Mouse (Mus musculus): ENCODE results near the gene Gm3269.
"Not testable (repeated sequence)": the region's sequence is repeated elsewhere in the genome, so short reads cannot be mapped to it uniquely, and the experiment has no call there.

Gene Gm3269

DNA sequence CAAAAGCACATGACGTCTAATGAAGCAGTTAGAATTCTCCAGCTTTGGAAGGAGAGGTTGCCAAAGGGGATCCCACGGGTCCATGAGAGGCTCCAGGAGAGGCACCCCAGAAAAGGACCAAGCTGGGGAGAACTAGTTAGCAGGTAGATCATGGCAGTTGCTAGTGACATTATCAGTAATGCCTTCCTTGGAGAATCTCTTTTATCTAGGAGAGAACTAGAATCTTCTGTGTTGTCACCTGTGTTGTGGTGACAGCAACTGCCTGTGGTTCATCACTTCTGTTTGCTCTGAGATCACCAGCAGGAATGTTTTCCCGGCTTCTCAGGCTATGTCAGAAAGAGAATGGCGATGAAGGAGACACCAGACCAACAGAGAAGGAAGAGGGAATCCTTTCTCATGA is at the start of gene Gm3269:
Gene Gm3269 (plus strand): TSS at position 301 of the 400 bp plus-strand sequence.
- not testable (repeated sequence) for DNase-seq (ENCODE audit: low spot score in 2 of 2)

DNA sequence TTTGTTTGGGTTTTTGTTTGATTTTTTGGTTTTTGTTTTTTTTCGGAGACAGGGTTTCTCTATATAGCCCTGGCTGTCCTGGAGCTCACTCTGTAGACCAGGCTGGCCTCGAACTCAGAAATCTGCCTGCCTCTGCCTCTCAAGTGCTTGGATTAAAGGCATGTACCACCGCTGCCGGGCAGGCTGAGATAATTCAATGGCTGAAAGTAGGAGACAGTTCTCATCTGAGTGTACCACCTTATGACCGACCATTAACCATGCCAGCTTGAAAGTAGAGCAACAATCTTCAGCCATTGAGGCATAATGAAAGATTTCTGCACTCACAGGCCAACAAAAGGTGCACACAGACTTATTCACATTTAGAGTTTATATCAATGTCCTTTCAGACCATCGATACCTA is 31.5 kb upstream of the Gm3269 start:
- DNase-seq (ENCODE audit: low spot score in 2 of 2), result not testable (repeated sequence)

DNA sequence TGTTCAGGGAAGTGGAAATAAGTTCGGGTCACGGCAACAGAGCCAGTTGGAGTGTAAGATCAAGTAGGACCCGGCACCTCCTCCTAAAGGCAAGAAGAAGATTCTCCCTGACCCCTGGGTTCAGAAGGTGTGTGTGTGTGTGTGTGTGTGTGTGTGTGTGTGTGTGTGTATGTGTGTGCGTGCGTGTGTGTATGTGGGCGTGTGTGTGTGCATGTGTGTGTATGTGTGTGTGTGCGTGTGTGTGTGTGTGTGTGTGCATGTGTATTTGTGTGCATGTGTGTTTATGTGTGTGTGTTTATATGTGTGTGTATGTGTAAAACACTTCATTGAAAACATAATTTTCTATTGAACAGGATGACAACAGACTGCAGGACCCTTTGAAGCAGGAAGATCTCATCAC is 16.0 kb upstream of the Gm3269 start:
- not testable (repeated sequence) for DNase-seq (ENCODE audit: low spot score in 2 of 2)

DNA sequence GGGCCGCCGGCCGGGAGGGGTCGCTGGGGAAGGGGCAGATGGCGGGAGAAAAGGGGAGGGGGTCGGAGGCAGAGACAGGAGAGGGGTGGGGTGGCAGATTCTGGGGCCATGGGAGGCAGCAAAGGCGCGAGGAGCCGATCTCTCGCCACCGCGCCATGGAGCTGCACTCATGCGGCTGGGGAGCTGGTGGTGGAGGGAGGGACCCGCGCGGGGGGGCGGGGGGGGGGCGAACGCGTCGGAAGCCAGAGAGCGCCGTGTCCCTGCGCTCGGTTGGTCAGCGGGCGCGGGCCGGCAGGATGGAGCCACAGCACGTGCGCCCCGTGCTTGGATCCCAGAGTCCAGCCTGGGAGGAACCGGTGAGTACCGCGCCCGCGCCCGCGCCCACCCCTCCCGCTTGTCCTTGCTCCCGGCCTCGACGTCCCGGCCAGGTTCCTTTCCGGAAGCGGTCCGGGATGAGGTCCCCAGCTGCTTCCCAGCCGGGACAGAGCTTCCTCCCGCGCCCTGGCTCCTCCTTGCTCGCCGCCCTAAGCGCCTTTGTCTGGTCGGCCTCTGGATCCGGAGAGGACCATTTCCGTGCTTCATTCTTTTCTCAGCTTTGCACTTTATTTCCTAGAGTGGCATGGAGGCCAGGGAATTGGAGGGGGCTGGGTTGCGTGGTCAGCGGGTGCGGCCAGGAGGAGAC is 17.5 kb downstream of the Gm3269 start, which contains the start of gene Gm3264:
Gene Gm3264 (plus strand): TSS at position 278 of the 682 bp plus-strand sequence.
- DNase-seq (ENCODE audit: low spot score in 2 of 2), result not testable (repeated sequence)

DNA sequence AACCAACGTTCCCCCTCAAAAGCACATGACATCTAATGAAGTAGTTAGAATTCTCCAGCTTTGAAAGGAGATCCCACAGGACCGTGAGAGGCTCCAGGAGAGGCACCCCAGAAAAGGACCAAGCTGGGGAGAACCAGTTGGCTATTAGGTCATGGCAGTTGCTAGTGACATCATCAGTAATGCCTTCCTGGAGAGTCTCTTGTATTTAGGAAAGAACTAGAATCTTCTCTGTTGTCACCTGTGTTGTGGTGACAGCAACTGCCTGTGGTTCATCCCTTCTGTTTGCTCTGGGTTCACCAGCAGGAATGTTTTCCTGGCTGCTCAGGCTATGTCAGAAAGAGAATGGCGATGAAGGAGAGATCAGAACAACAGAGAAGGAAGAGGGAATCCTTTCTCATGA is 54.2 kb downstream of the Gm3269 start, which contains the start of gene Gm3278:
Gene Gm3278 (plus strand): TSS at position 301 of the 400 bp plus-strand sequence.
- DNase-seq (ENCODE audit: low spot score in 2 of 2), result not testable (repeated sequence)
